Mouse (Mus musculus) bone marrow, adult 2 months (tissue): ENCODE results near the gene Cd1d1.

ENCODE experiments used
- CTCF ChIP-seq: fragments of 200-500 bp; IDR thresholded peaks from 2 replicates; pipeline ENCODE4 v1.5.1; 2011; ENCODE audit warnings: low read length, control low read depth; ENCODE audit not compliant: control insufficient read depth, insufficient read depth
- POLR2A ChIP-seq: fragments of 200-500 bp; IDR thresholded peaks from 2 replicates; pipeline ENCODE4 v1.6.1; 2011; ENCODE audit warnings: low read depth, mild to moderate bottlenecking, control low read depth, low read length, borderline replicate concordance; ENCODE audit not compliant: control insufficient read depth

GRCm38 (mm10) chr3:86955376-86955775 is 43.9 kb downstream of the Cd1d1 start:
- TF ChIP-seq CTCF (no peak), POLR2A (no peak)
